Mouse (Mus musculus): ENCODE measurements around the gene Rnf213. TPM values are rescaled to one million over a fixed set of nuclear protein-coding genes. Genes with fewer than 3 reads are reported as not detected.
"Not testable (repeated sequence)": the region's sequence is repeated elsewhere in the genome, so short reads cannot be mapped to it uniquely, and the experiment has no call there.

Gene Rnf213
- polyA plus RNA-seq, 1 experiment from 2014 or later: 3.1 TPM

GRCm38 (mm10) chr11:119363534-119364145, 29.3 kb upstream of the Rnf213 start:
- Histone ChIP-seq H3K36me3 (no peaks in the 10 kb centered on the region), H3K27ac (no peak overlapping the region), H3K4me1 (replicated peaks) (peaks cover 9% of the 10 kb centered on the region), H3K9me3 (replicated peaks) (no peaks in the 10 kb centered on the region), H3K27me3 (no peaks in the 10 kb centered on the region), H3K4me2 (peak overlapping the region; percentile 23; the same call in 1 of the 2 replicates), H3K4me3 (replicated peaks) (no peak overlapping the region), H3K9ac (no peak overlapping the region)
- DNase-seq (peak; percentile 55), ATAC-seq (ENCODE audit: low read depth) (peak; percentile 73)
- 21% methylated on average over 11 of the region's 11 CpGs for WGBS (ENCODE audit: insufficient replicate concordance)

DNA sequence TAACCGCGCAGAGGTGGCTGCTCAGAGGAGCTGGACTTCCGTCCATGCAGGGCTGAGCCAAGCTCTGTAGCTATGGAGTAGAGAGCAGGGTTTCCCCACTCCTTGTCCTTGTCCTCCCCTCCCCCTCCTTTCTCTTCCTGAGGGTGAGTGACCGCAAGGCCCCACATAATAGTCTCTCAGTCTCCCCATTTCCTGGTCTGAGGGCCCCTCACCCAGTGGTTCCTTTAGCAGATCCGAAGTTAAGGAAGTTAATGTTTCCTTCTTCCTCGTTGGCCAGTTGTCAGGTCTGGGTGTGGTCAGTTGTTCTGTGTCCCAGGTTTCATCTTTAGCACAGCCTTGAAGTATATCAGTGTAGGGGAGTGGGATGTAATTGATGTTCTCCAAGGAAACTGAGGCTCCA, 17.5 kb upstream of the Rnf213 start:
- no peak for ATAC-seq (ENCODE audit: low read depth)
- Histone ChIP-seq H3K9me3 (replicated peaks) (no peaks in the 10 kb centered on the region), H3K27ac (no peak overlapping the region), H3K4me1 (replicated peaks) (peaks cover 25% of the 10 kb centered on the region), H3K4me3 (replicated peaks) (no peak overlapping the region), H3K27me3 (no peaks in the 10 kb centered on the region), H3K36me3 (peaks cover 6% of the 10 kb centered on the region), H3K9ac (no peak overlapping the region), H3K4me2 (no peak overlapping the region)
- WGBS (ENCODE audit: insufficient replicate concordance): 25% methylated on average over 6 of the region's 6 CpGs
- DNase-seq: no peak

DNA sequence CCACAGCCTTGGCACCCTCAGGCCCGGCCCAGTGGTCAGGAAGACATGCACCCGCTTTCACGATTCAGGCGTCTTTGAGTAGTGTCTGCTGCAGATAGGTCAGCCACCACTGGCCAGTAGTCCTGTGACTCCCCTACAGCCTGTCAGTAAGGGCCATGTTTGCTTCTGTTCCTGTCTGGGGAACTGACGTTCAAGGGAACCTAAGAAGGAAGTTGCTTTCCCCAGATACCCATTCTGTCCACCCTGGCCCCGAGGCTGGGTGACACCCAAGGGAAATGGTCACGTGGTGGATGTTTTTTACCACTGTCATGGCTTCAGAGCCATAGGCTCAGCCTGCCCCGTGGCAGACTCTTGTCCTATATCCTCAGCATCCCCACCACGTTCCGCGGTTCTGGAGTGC, 15.6 kb upstream of the Rnf213 start:
- Histone ChIP-seq H3K27me3 (no peaks in the 10 kb centered on the region), H3K27ac (no peak overlapping the region), H3K9me3 (replicated peaks) (no peaks in the 10 kb centered on the region), H3K36me3 (peaks cover 6% of the 10 kb centered on the region), H3K4me3 (replicated peaks) (no peak overlapping the region), H3K4me1 (replicated peaks) (peaks cover 30% of the 10 kb centered on the region), H3K9ac (no peak overlapping the region), H3K4me2 (no peak overlapping the region)
- no peak for ATAC-seq (ENCODE audit: low read depth)
- WGBS (ENCODE audit: insufficient replicate concordance): 62% methylated on average over 11 of the region's 11 CpGs
- DNase-seq: no peak

DNA sequence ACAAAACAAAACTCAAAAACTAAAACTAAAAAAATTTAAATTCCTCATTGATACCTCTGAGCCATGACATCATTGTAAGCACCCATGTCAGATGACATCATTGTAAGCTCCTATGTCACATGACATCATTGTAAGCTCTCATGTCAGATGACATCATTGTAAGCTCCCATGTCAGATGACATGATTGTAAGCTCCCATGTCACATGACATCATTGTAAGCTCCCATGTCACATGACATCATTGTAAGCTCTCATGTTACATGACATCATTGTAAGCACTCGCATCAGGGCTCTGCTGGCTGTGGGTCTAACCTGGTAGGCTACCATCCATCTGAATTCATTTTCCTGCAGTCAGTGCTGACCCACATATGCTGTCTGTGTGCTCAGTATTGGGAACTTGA, 14.3 kb upstream of the Rnf213 start:
- H3K27me3 ChIP-seq: no peaks in the 10 kb centered on the region
- no peaks in the 10 kb centered on the region for H3K9me3 ChIP-seq (replicated peaks)
- no peak overlapping the region for H3K4me2 ChIP-seq
- H3K4me1 ChIP-seq (replicated peaks): peaks cover 28% of the 10 kb centered on the region
- H3K36me3 ChIP-seq: peaks cover 6% of the 10 kb centered on the region
- DNase-seq (no peak), ATAC-seq (ENCODE audit: low read depth) (no peak)
- H3K9ac ChIP-seq: no peak overlapping the region
- no peak overlapping the region for H3K4me3 ChIP-seq (replicated peaks)
- H3K27ac ChIP-seq: no peak overlapping the region
- WGBS (ENCODE audit: insufficient replicate concordance): 80% methylated on average over 1 of the region's 1 CpGs

- Histone ChIP-seq H3K27me3 (no peaks in the 10 kb centered on the region), H3K36me3 (peaks cover 6% of the 10 kb centered on the region), H3K4me1 (replicated peaks) (peaks cover 9% of the 10 kb centered on the region), H3K9ac (no peak overlapping the region), H3K4me2 (no peak overlapping the region), H3K27ac (no peak overlapping the region), H3K9me3 (replicated peaks) (no peaks in the 10 kb centered on the region), H3K4me3 (replicated peaks) (no peak overlapping the region)
- DNase-seq (no peak), ATAC-seq (ENCODE audit: low read depth) (no peak)
- 47% methylated on average over 9 of the region's 9 CpGs for WGBS (ENCODE audit: insufficient replicate concordance)
These were observed 11.1 kb upstream of the Rnf213 start for GRCm38 (mm10) chr11:119381631-119382337.

- Histone ChIP-seq H3K9me3 (replicated peaks) (no peaks in the 10 kb centered on the region), H3K4me1 (replicated peaks) (peaks cover 5% of the 10 kb centered on the region), H3K27ac (no peak overlapping the region), H3K4me2 (no peak overlapping the region), H3K4me3 (replicated peaks) (no peak overlapping the region), H3K36me3 (peaks cover 6% of the 10 kb centered on the region), H3K27me3 (no peaks in the 10 kb centered on the region), H3K9ac (no peak overlapping the region)
- WGBS (ENCODE audit: insufficient replicate concordance): 28% methylated on average over 6 of the region's 6 CpGs
- ATAC-seq (ENCODE audit: low read depth) (no peak), DNase-seq (no peak)
These were observed 10.5 kb upstream of the Rnf213 start for GRCm38 (mm10) chr11:119382338-119382850.

GRCm38 (mm10) chr11:119384904-119385303, 8.0 kb upstream of the Rnf213 start:
- ATAC-seq (ENCODE audit: low read depth) (no peak), DNase-seq (no peak)
- no peaks in the 10 kb centered on the region for H3K9me3 ChIP-seq (replicated peaks)
- H3K36me3 ChIP-seq: no peaks in the 10 kb centered on the region
- peaks cover 11% of the 10 kb centered on the region for H3K4me1 ChIP-seq (replicated peaks)
- no peak overlapping the region for H3K9ac ChIP-seq
- peaks cover 24% of the 10 kb centered on the region for H3K27me3 ChIP-seq
- WGBS (ENCODE audit: insufficient replicate concordance): 23% methylated on average over 4 of the region's 4 CpGs
- H3K4me2 ChIP-seq: no peak overlapping the region
- no peak overlapping the region for H3K27ac ChIP-seq
- no peak overlapping the region for H3K4me3 ChIP-seq (replicated peaks)

DNA sequence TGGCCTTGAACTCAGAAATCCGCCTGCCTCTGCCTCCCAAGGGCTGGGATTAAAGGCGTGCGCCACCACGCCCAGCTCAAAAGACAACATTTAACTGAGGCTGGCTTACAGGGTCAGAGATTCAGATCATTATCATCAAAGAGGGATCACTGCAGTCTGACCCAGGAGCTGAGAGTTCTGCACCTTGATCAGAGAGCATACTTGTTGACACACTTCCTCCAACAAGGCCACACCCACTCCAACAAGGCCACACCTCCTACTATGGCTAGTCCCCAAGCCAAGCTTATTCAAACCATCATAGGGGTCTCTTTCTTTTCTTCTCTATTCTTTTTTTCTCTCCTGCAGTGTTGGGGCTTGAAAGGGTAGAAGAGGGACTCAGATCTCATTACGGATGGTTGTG, 6.6 kb upstream of the Rnf213 start:
- DNase-seq (no peak), ATAC-seq (ENCODE audit: low read depth) (no peak)
- Histone ChIP-seq H3K36me3 (no peaks in the 10 kb centered on the region), H3K4me3 (replicated peaks) (no peak overlapping the region), H3K9ac (no peak overlapping the region), H3K27ac (no peak overlapping the region), H3K4me1 (replicated peaks) (peaks cover 25% of the 10 kb centered on the region), H3K4me2 (no peak overlapping the region), H3K27me3 (peaks cover 35% of the 10 kb centered on the region), H3K9me3 (replicated peaks) (no peaks in the 10 kb centered on the region)
- WGBS (ENCODE audit: insufficient replicate concordance): 76% methylated on average over 5 of the region's 5 CpGs

GRCm38 (mm10) chr11:119387273-119387672, 5.6 kb upstream of the Rnf213 start:
- not testable (repeated sequence) for H3K9ac ChIP-seq; DNase-seq; ATAC-seq (ENCODE audit: low read depth); H3K9me3 ChIP-seq (replicated peaks); H3K36me3 ChIP-seq; H3K4me3 ChIP-seq (replicated peaks); H3K4me2 ChIP-seq; H3K27ac ChIP-seq
- Histone ChIP-seq H3K4me1 (replicated peaks) (peaks cover 29% of the 10 kb centered on the region), H3K27me3 (peaks cover 35% of the 10 kb centered on the region)
- WGBS (ENCODE audit: insufficient replicate concordance): 21% methylated on average over 3 of the region's 3 CpGs

GRCm38 (mm10) chr11:119389851-119390270, 3.0 kb upstream of the Rnf213 start:
- Histone ChIP-seq H3K9me3 (replicated peaks) (no peaks in the 10 kb centered on the region), H3K27ac (peak overlapping the region; percentile 69), H3K27me3 (peaks cover 35% of the 10 kb centered on the region), H3K4me3 (replicated peaks) (peak overlapping the region; percentile 81), H3K36me3 (no peaks in the 10 kb centered on the region), H3K4me2 (peak overlapping the region; percentile 95), H3K4me1 (replicated peaks) (peaks cover 48% of the 10 kb centered on the region), H3K9ac (peak overlapping the region; percentile 70)
- under 1% methylated on average over 35 of the region's 35 CpGs for WGBS (ENCODE audit: insufficient replicate concordance)
- DNase-seq (no peak), ATAC-seq (ENCODE audit: low read depth) (peak; percentile 15; the same call in 1 of the 2 replicates)

- ATAC-seq (ENCODE audit: low read depth): peak; percentile 15
- Histone ChIP-seq H3K9me3 (replicated peaks) (no peaks in the 10 kb centered on the region), H3K4me1 (replicated peaks) (peaks cover 51% of the 10 kb centered on the region), H3K9ac (peak overlapping the region; percentile 70), H3K27me3 (peaks cover 35% of the 10 kb centered on the region), H3K36me3 (no peaks in the 10 kb centered on the region), H3K27ac (peak overlapping the region; percentile 69), H3K4me2 (peak overlapping the region; percentile 95), H3K4me3 (replicated peaks) (peak overlapping the region; percentile 81)
- peak; percentile 38 for DNase-seq
- 1% methylated on average over 53 of the region's 53 CpGs for WGBS (ENCODE audit: insufficient replicate concordance)
These were observed 2.3 kb upstream of the Rnf213 start for GRCm38 (mm10) chr11:119390271-119391231.
